Mouse (Mus musculus) cerebellum, adult 8-10 months (tissue): Measurements from ENCODE around the gene Svs3b.
"Not testable (repeated sequence)": the region's sequence is repeated elsewhere in the genome, so short reads cannot be mapped to it uniquely, and the experiment has no call there.

ENCODE experiments used
- DNase-seq: peaks from one replicate; pipeline ENCODE4 v3.0.0; 2022

Gene Svs3b

GRCm38 (mm10) chr2:164256540-164256939, at the start of gene Svs3b:
TSS of gene Svs3b (minus strand) at chr2:164256640.
- DNase-seq: not testable (repeated sequence)

- DNase-seq: not testable (repeated sequence)
Observed at GRCm38 (mm10) chr2:164288968-164289367, 32.5 kb upstream of the Svs3b start, which contains the start of gene Svs3a. TSS of gene Svs3a (plus strand) at chr2:164289268.

- no peak for DNase-seq
Observed at GRCm38 (mm10) chr2:164278359-164278758, 21.9 kb upstream of the Svs3b start, which contains the start of gene Svs4. TSS of gene Svs4 (minus strand) at chr2:164278459.

GRCm38 (mm10) chr2:164238366-164238765, 18.1 kb downstream of the Svs3b start, which contains the start of gene Svs2:
TSS of gene Svs2 (minus strand) at chr2:164238466.
- no peak for DNase-seq

- DNase-seq: no peak
Observed at GRCm38 (mm10) chr2:164232671-164233070, 23.8 kb downstream of the Svs3b start.

GRCm38 (mm10) chr2:164228361-164229070, 27.9 kb downstream of the Svs3b start:
- DNase-seq: no peak

- DNase-seq: no peak
Observed at GRCm38 (mm10) chr2:164221522-164221921, 34.9 kb downstream of the Svs3b start, which contains the start of gene Wfdc15b. TSS of gene Wfdc15b (minus strand) at chr2:164221660.

GRCm38 (mm10) chr2:164219295-164219694, 37.1 kb downstream of the Svs3b start:
- no peak for DNase-seq

- no peak for DNase-seq
Observed at GRCm38 (mm10) chr2:164212711-164213110, 43.7 kb downstream of the Svs3b start.

GRCm38 (mm10) chr2:164210892-164211291, 45.5 kb downstream of the Svs3b start:
- DNase-seq: no peak

GRCm38 (mm10) chr2:164206676-164207075, 49.8 kb downstream of the Svs3b start:
- DNase-seq: peak; percentile 66

GRCm38 (mm10) chr2:164206011-164206410, 50.4 kb downstream of the Svs3b start:
- DNase-seq: not testable (repeated sequence)
